Mouse (Mus musculus) C2C12 (cell line): Measurements from ENCODE around the gene Dda1. TPM values are rescaled to one million over a fixed set of nuclear protein-coding genes. Genes with fewer than 3 reads are reported as not detected.
A peak's percentile ranks its signal among the peaks of the same experiment; 100 is the strongest.

Experiments used
- H3K27me3 ChIP-seq: one replicate; pipeline ENCODE4 v1.6.1; 2011; ENCODE audit not compliant: control insufficient read depth, insufficient read depth, insufficient read length
- H3K36me3 ChIP-seq: one replicate; pipeline ENCODE4 v1.6.1; 2011; ENCODE audit not compliant: control insufficient read depth, insufficient read depth
- H3K4me3 ChIP-seq: one replicate; pipeline ENCODE4 v1.5.1; 2011; ENCODE audit warnings: mild to moderate bottlenecking, control low read depth; ENCODE audit not compliant: poor library complexity, insufficient read depth, severe bottlenecking
- H3K79me2 ChIP-seq: one replicate; pipeline ENCODE4 v1.6.1; 2011; ENCODE audit not compliant: control insufficient read depth, insufficient read depth
- H3K79me3 ChIP-seq: one replicate; pipeline ENCODE4 v1.6.1; 2011; ENCODE audit warnings: low read depth, control low read depth
- H3ac ChIP-seq: one replicate; pipeline ENCODE3; 2011; ENCODE audit warnings: low read depth; ENCODE audit not compliant: control insufficient read depth, insufficient read length
- CEBPB ChIP-seq: IDR thresholded peaks from one replicate; pipeline ENCODE4 v1.6.1; 2011; ENCODE audit warnings: low read depth, mild to moderate bottlenecking, control low read depth, moderate library complexity
- CTCF ChIP-seq: IDR thresholded peaks from one replicate; pipeline ENCODE4 v1.5.1; 2011; ENCODE audit not compliant: control insufficient read depth, insufficient read depth, insufficient read length
- FOSL1 ChIP-seq: IDR thresholded peaks from one replicate; pipeline ENCODE4 v1.8.0; 2011; ENCODE audit warnings: mild to moderate bottlenecking, low read length; ENCODE audit not compliant: poor library complexity, insufficient read depth, severe bottlenecking
- MAX ChIP-seq: IDR thresholded peaks from one replicate; pipeline ENCODE4 v1.6.1; 2011; ENCODE audit warnings: mild to moderate bottlenecking, control low read depth
- MYOD1 ChIP-seq: IDR thresholded peaks from one replicate; pipeline ENCODE4 v1.6.1; 2011; ENCODE audit warnings: low read depth; ENCODE audit not compliant: control insufficient read depth, insufficient read length
- MYOG ChIP-seq: IDR thresholded peaks from one replicate; pipeline ENCODE4 v1.6.1; 2011; ENCODE audit not compliant: control insufficient read depth, insufficient read length; ENCODE audit errors: extremely low read depth
- USF1 ChIP-seq: IDR thresholded peaks from one replicate; pipeline ENCODE4 v1.6.1; 2011; ENCODE audit warnings: low read depth, mild to moderate bottlenecking, control low read depth, moderate library complexity
- polyA plus RNA-seq: library from polyadenylated mRNA; unstranded; fragments of >200 nt; fragmentation: generic; extraction: Trizol; gene quantifications from one replicate; pipeline ENCODE4 v1.2.1, GENCODE M21; 2012; ENCODE audit warnings: missing spikeins

The Dda1 gene
- polyA plus RNA-seq, 1 experiment, result 104 TPM

- H3ac ChIP-seq, result peak overlapping the region; percentile 83
- H3K79me3 ChIP-seq, result peaks cover 15% of the 10 kb centered on the region
Measured at GRCm38 (mm10) chr8:71488454-71488853, 19.5 kb downstream of the Dda1 start.

GRCm38 (mm10) chr8:71495039-71495438 is 26.0 kb downstream of the Dda1 start:
- TF ChIP-seq CTCF (peak; percentile 38), FOSL1 (no peak)
- no peak overlapping the region for H3ac ChIP-seq
- peaks cover under 1% of the 10 kb centered on the region for H3K79me3 ChIP-seq
- peaks cover 8% of the 10 kb centered on the region for H3K79me2 ChIP-seq
- no peaks in the 10 kb centered on the region for H3K27me3 ChIP-seq
- no peak overlapping the region for H3K4me3 ChIP-seq
- H3K36me3 ChIP-seq, result peaks cover 17% of the 10 kb centered on the region

More at GRCm38 (mm10) chr8:71488454-71488853, 19.5 kb downstream of the Dda1 start:
- TF ChIP-seq MAX (peak; percentile 72), MYOG (no peak)
- H3K27me3 ChIP-seq, result no peaks in the 10 kb centered on the region
- H3K36me3 ChIP-seq, result peaks cover 27% of the 10 kb centered on the region
- H3K4me3 ChIP-seq, result peak overlapping the region; percentile 68
- H3K79me2 ChIP-seq, result peaks cover 48% of the 10 kb centered on the region

GRCm38 (mm10) chr8:71495811-71496210 is 26.8 kb downstream of the Dda1 start:
- H3K36me3 ChIP-seq, result peaks cover 9% of the 10 kb centered on the region
- no peaks in the 10 kb centered on the region for H3K79me2 ChIP-seq
- no peaks in the 10 kb centered on the region for H3K79me3 ChIP-seq
- H3K27me3 ChIP-seq, result no peaks in the 10 kb centered on the region
- H3K4me3 ChIP-seq, result no peak overlapping the region
- no peak overlapping the region for H3ac ChIP-seq
- TF ChIP-seq CEBPB (no peak), FOSL1 (no peak), MAX (no peak), MYOD1 (no peak), MYOG (no peak), USF1 (no peak), CTCF (no peak)

GRCm38 (mm10) chr8:71496481-71496880 is 27.5 kb downstream of the Dda1 start:
- H3ac ChIP-seq, result peak overlapping the region; percentile 42
- H3K79me3 ChIP-seq, result no peaks in the 10 kb centered on the region
- H3K36me3 ChIP-seq, result peaks cover 8% of the 10 kb centered on the region
- H3K79me2 ChIP-seq, result no peaks in the 10 kb centered on the region
- TF ChIP-seq FOSL1 (no peak), MYOD1 (no peak), MAX (no peak), MYOG (no peak), USF1 (no peak), CEBPB (no peak), CTCF (no peak)
- no peak overlapping the region for H3K4me3 ChIP-seq
- H3K27me3 ChIP-seq, result no peaks in the 10 kb centered on the region

- no peak overlapping the region for H3K4me3 ChIP-seq
- no peak overlapping the region for H3ac ChIP-seq
- peaks cover 5% of the 10 kb centered on the region for H3K36me3 ChIP-seq
- no peaks in the 10 kb centered on the region for H3K79me3 ChIP-seq
- H3K27me3 ChIP-seq, result no peaks in the 10 kb centered on the region
- TF ChIP-seq MAX (no peak), MYOG (no peak), USF1 (no peak), MYOD1 (no peak), CEBPB (no peak), CTCF (no peak), FOSL1 (no peak)
- no peaks in the 10 kb centered on the region for H3K79me2 ChIP-seq
Measured at GRCm38 (mm10) chr8:71497077-71497645, 28.2 kb downstream of the Dda1 start.

DNA sequence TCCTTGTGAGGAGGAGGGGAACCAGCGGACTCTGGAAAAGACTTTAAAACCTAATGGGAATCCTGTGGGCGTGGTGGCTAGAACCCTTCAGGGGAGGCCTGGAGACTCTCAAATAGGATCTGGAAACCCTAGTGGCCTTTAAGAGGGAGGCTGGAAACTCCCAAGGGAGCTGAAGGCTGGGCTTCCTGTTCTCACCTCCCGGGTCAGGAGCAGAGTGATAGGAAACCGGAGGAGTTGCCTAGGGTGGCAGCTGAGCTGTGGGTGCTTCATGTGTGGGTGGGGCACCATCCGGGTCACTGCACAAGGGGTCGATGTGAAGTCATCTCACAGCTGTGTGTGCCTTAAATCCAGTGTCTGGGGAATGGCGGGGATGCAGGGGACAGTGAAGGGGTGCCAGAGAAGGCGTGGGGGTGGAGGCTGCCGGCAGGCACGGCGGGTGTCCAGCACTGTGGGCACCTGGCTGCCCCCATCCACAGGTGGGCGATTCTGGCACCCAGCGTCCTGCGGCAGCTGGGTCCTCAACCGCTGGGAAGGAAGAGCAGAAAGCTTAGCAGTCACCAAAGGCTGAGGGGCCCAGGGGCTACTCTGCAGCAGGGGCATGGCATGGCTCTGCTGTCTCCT is 29.0 kb downstream of the Dda1 start:
- H3K79me3 ChIP-seq, result no peaks in the 10 kb centered on the region
- no peaks in the 10 kb centered on the region for H3K79me2 ChIP-seq
- no peaks in the 10 kb centered on the region for H3K36me3 ChIP-seq
- TF ChIP-seq FOSL1 (no peak), MAX (no peak), MYOG (no peak), MYOD1 (no peak), CEBPB (no peak), USF1 (no peak), CTCF (no peak)
- H3ac ChIP-seq, result no peak overlapping the region
- no peak overlapping the region for H3K4me3 ChIP-seq
- H3K27me3 ChIP-seq, result no peaks in the 10 kb centered on the region
